Mouse (Mus musculus) limb, embryonic 15.5 days (tissue): ENCODE measurements around the gene Dgcr6. TPM values are rescaled to one million over a fixed set of nuclear protein-coding genes. Genes with fewer than 3 reads are reported as not detected.
A peak's percentile ranks its signal among the peaks of the same experiment; 100 is the strongest.
"Not testable (repeated sequence)": the region's sequence is repeated elsewhere in the genome, so short reads cannot be mapped to it uniquely, and the experiment has no call there.

Experiments
- ATAC-seq: fragments of 200-750 bp; cut with Nextera tagmentation; 2 replicates; pipeline ENCODE4 v1.8.0; 2017; ENCODE audit warnings: low read depth, moderate TSS enrichment; ENCODE audit not compliant: insufficient number of reproducible peaks, low FRiP score, low TSS enrichment
- H3K27ac ChIP-seq: fragments of 300-500 bp; sonication (generic); 2 replicates; pipeline ENCODE4 v1.5.1; 2015; ENCODE audit warnings: moderate library complexity, mild to moderate bottlenecking, inconsistent platforms
- H3K27me3 ChIP-seq: fragments of 300-500 bp; sonication (generic); 2 replicates; pipeline ENCODE4 v1.6.1; 2015; ENCODE audit warnings: inconsistent platforms
- H3K36me3 ChIP-seq: fragments of 300-500 bp; sonication (generic); 2 replicates; pipeline ENCODE4 v1.6.1; 2015; ENCODE audit warnings: inconsistent platforms
- H3K4me1 ChIP-seq: fragments of 300-500 bp; sonication (generic); 2 replicates; pipeline ENCODE4 v1.6.1; 2015; ENCODE audit warnings: inconsistent platforms
- H3K4me2 ChIP-seq: fragments of 300-500 bp; sonication (generic); 2 replicates; pipeline ENCODE4 v1.6.1; 2015; ENCODE audit warnings: mild to moderate bottlenecking, inconsistent platforms
- H3K4me3 ChIP-seq: fragments of 300-500 bp; sonication (generic); 2 replicates; pipeline ENCODE4 v1.5.1; 2015; ENCODE audit warnings: mild to moderate bottlenecking, inconsistent platforms
- H3K9ac ChIP-seq: fragments of 300-500 bp; sonication (generic); 2 replicates; pipeline ENCODE4 v1.6.1; 2015; ENCODE audit warnings: inconsistent platforms
- H3K9me3 ChIP-seq: fragments of 300-500 bp; sonication (generic); 2 replicates; pipeline ENCODE4 v1.6.1; 2016; ENCODE audit warnings: inconsistent platforms
- WGBS: fragments of 180-500 bp; shearing (Covaris S2); methylation state at CpG from one replicate; pipeline ENCODE4 v1.1.7; 2015; 5-methylcytosine and 5-hydroxymethylcytosine counted together
- polyA plus RNA-seq: library from polyadenylated mRNA; unstranded; fragments of >200 nt; fragmentation: Nextera tagmentation; extraction: Ambion mirVana; gene quantifications from 2 replicates; pipeline ENCODE4 v1.2.1, GENCODE M21; 2015

The Dgcr6 gene
- 108 and 114 TPM in 2 replicates for polyA plus RNA-seq

DNA sequence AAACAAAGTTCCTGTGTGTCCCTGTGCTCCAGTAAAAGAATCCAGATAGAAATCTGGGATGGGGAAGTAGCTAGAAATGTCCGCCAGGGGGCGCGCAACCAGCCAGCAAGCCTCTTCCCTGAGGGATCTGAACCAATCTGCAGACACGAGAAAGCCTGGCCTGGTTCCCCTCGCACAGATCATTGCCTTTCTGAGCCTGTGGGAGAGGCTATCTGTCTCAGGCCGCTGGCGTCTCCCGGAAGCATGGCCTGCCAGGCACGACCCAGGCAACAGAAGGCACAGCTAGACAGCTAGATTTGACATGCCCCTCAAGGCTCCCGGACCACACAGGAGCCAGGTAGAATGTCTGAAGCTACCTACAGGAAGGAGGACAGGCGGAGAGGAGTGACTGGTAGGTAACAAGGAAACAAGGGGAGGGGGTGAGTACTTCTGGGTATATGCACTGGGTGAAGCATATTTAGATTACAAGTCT, at the start of gene Dgcr6:
TSS of gene Dgcr6 (plus strand) at position 130 of the 472 bp plus-strand sequence.
- WGBS = 12% methylated on average over 11 of the region's 11 CpGs
- Histone ChIP-seq H3K27ac (no peak within 1 kb of the TSS), H3K4me3 (0 out of 2 replicates have a peak within 1 kb of the TSS, but pooled peaks have one; percentile 7), H3K27me3 (0 out of 2 replicates have a peak, but pooled peaks cover 9% of the 10 kb centered on the region), H3K4me2 (peak within 1 kb of the TSS; percentile 8; the same call in 1 of the 2 replicates), H3K4me1 (peaks cover 2% of the 10 kb centered on the region; the same call in 1 of the 2 replicates), H3K9ac (no peak within 1 kb of the TSS), H3K9me3 (no peaks in the 10 kb centered on the region), H3K36me3 (no peaks in the 10 kb centered on the region)
- 0 out of 2 replicates have a peak, but pooled peaks have one; percentile 44 for ATAC-seq

DNA sequence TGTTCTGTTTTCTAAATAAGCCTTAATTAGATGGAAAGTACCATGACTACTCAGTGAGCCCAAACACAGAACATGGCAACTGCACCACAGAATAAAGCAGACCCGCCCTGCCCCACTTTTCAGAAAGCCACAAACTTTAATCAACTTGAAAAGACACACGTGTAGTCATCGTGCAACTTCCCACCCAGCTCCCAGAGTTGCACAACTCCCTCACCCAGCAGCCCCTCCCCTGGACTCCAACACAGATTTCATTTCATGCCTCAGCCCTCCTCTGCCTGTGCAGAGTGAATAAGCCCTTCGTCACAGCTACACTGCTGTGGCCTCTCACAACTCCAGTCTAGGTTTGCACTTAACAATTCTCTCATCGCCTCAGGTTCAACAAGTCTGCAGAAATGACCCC, 48.1 kb upstream of the Dgcr6 start:
- Histone ChIP-seq H3K9me3 (no peaks in the 10 kb centered on the region), H3K4me2 (no peak overlapping the region), H3K4me3 (no peak overlapping the region), H3K27ac (no peak overlapping the region), H3K36me3 (no peaks in the 10 kb centered on the region), H3K27me3 (no peaks in the 10 kb centered on the region), H3K4me1 (no peaks in the 10 kb centered on the region), H3K9ac (no peak overlapping the region)
- WGBS = 71% methylated on average over 5 of the region's 5 CpGs
- ATAC-seq = no peak

DNA sequence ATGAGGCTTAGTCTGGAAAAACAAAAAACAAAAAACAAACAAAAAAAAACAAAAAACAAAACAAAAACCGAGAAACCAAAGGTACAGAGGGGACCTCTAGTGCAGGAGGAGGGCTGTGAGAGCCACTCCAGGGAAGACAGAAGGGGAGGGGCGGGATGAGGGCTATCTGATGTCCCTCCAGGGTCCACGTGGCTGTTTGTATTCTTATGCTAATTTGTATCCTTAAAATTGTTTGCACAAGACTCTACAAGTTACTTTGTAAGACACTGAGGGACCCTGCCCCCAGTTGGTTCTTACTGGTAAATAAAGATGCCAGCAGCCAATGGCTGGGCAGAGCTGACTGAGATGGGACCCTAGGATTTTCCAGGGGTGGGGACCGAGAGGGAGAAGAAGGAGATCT, 45.6 kb upstream of the Dgcr6 start:
- Histone ChIP-seq H3K4me1 (no peaks in the 10 kb centered on the region), H3K36me3 (no peaks in the 10 kb centered on the region), H3K4me3 (no peak overlapping the region), H3K4me2 (no peak overlapping the region), H3K9me3 (no peaks in the 10 kb centered on the region), H3K27me3 (no peaks in the 10 kb centered on the region), H3K27ac (no peak overlapping the region), H3K9ac (no peak overlapping the region)
- ATAC-seq = no peak
- WGBS = 46% methylated on average over 4 of the region's 4 CpGs

DNA sequence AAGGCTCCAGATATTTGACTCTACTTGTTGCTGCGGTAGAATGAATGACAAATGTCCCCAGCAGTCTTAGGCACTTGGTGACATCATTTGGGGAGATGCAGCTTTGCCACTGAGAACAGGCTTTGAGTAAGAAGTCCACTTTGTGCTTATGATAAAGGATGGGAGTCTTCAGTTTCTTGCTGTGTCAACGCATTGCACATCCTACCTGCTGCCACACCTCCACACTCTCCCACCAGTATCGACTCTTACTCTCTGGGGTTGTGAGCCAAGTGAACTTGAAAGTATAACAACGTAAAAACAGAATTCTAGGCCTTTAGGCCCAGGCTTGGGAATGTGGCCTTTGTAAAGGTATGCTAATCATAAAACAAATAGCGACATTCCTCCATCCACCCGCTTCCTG, 41.6 kb upstream of the Dgcr6 start:
- Histone ChIP-seq H3K9me3 (no peaks in the 10 kb centered on the region), H3K27me3 (no peaks in the 10 kb centered on the region), H3K27ac (no peak overlapping the region), H3K4me1 (no peaks in the 10 kb centered on the region), H3K4me3 (no peak overlapping the region), H3K36me3 (no peaks in the 10 kb centered on the region), H3K9ac (no peak overlapping the region), H3K4me2 (no peak overlapping the region)
- 71% methylated on average over 6 of the region's 6 CpGs for WGBS
- no peak for ATAC-seq

DNA sequence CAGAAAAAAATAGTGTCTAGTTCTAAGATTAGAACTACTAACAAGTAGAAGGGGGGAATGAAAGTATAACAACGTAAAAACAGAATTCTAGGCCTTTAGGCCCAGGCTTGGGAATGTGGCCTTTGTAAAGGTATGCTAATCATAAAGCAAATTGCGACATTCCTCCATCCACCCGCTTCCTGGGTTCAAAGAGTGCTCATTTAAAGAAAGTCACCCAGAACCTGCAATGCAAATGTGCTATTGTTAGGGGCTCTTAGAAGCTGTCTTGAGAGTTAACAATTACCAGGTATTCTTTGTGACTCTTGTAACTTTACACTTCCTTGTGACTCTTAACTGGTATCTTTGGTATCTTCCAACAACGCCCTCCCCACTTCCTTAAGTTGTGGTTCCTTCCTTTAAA, 36.2 kb upstream of the Dgcr6 start:
- not testable (repeated sequence) for ATAC-seq, H3K9ac ChIP-seq, H3K4me2 ChIP-seq, H3K27ac ChIP-seq, H3K27me3 ChIP-seq, H3K4me1 ChIP-seq, H3K36me3 ChIP-seq, H3K4me3 ChIP-seq, H3K9me3 ChIP-seq
- WGBS = 55% methylated on average over 4 of the region's 4 CpGs

DNA sequence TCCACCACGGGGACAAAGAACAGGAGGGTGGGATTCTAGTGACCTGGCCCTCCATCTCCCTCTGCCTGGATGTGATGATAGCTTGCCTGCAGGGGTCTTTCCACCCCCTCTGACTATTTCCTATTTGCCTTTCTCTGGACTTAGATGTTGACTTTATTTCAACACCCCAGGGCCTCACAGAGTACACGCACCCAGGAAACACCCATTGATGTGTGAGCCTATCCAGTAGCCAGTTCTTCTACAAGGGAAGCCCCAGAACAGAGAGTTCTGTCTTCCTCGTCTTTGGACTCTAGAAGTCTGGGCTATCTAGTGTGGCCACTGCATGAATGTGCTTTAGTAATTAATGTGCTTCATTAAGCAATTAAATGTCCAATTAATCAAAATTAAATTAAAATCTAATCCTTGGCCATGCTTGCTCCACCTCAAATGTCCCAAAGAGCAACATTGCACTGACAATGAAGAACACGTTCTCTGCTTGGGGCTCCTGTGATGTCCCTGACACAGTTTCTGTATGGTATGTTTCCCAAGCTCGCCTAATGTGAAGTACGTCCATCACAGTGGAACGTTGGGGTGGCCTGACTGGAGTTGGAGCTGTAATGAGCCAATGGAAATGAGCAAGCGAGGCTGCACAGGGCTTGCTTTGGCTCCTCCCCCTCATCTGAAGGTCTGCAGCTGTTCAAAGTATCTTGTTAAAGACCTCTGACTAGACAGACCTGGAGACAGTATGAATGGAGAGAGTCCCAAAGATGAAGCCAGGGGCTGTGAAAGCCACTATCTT, 29.7 kb upstream of the Dgcr6 start:
- Histone ChIP-seq H3K4me3 (no peak overlapping the region), H3K9me3 (no peaks in the 10 kb centered on the region), H3K36me3 (no peaks in the 10 kb centered on the region), H3K27me3 (no peaks in the 10 kb centered on the region), H3K4me2 (no peak overlapping the region), H3K27ac (no peak overlapping the region), H3K9ac (no peak overlapping the region), H3K4me1 (no peaks in the 10 kb centered on the region)
- 64% methylated on average over 8 of the region's 8 CpGs for WGBS
- ATAC-seq = no peak

DNA sequence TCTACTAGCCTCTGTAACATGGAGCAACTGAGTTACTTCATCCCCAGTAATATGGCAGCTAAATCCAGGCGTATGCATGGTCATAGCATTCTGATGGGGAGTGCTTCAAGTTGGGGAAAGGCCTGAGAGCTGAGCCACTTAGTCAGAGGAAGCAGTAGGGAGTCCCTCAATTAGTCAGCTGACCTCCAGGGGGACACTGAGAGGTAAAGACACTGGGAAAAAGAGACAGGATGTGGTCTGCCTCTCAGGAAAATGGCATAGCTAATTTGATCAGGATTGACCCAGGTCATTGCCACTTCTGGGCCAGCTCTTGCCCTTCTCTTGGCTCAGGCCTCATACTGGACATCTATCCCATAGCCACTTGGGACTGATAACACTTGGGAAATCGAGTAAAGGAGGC, 25.3 kb upstream of the Dgcr6 start:
- WGBS = 71% methylated on average over 2 of the region's 2 CpGs
- H3K27me3 ChIP-seq = no peaks in the 10 kb centered on the region
- ATAC-seq = no peak
- H3K4me2 ChIP-seq = no peak overlapping the region
- no peak overlapping the region for H3K9ac ChIP-seq
- H3K4me1 ChIP-seq = no peaks in the 10 kb centered on the region
- H3K4me3 ChIP-seq = no peak overlapping the region
- H3K9me3 ChIP-seq = no peaks in the 10 kb centered on the region
- no peaks in the 10 kb centered on the region for H3K36me3 ChIP-seq
- H3K27ac ChIP-seq = no peak overlapping the region

DNA sequence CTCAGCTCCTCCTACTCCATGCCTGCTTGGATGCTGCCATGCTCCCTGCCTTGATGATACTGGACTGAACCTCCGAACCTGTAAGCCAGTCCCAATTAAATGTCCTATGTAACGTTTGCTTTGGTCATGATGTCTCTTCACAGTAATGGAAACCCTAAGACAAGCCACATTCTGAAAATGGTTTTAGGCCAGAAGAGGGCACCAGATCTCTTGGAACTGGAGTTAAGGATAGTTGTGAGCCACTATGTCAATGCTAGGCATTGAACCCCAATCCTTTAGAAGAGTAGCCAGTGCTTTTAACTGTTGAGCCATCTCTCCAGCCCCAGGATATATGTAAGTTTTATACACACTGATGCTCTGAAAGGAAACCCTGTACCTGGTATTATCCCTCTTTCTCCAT, 20.9 kb upstream of the Dgcr6 start:
- 0 out of 2 replicates have a peak, but pooled peaks cover 3% of the 10 kb centered on the region for H3K4me1 ChIP-seq
- H3K4me3 ChIP-seq = no peak overlapping the region
- no peaks in the 10 kb centered on the region for H3K27me3 ChIP-seq
- WGBS = 45% methylated on average over 2 of the region's 2 CpGs
- no peak overlapping the region for H3K27ac ChIP-seq
- H3K9me3 ChIP-seq = no peaks in the 10 kb centered on the region
- no peak overlapping the region for H3K9ac ChIP-seq
- H3K36me3 ChIP-seq = no peaks in the 10 kb centered on the region
- no peak for ATAC-seq
- no peak overlapping the region for H3K4me2 ChIP-seq

DNA sequence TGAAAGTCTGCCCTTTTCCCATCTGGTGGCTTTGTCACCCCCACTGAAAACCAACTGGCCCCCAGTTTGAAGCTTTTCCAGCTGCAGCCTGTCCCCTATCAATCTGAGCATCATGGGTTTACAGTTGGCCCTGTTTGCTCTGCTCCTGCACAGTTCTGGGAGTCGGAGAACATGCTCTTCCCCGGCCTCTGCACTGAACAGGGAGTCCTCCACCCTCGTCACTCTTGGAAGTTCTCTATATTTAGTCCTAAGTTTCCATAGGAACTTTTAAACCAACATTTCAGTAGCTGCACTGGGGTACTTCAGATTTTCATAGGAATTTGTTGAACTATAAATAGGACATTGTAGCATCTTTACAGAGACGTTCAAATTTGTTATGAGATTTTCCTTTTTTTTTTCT, 19.4 kb upstream of the Dgcr6 start:
- ATAC-seq = no peak
- H3K9me3 ChIP-seq = no peaks in the 10 kb centered on the region
- 0 out of 2 replicates have a peak, but pooled peaks cover 3% of the 10 kb centered on the region for H3K4me1 ChIP-seq
- no peak overlapping the region for H3K4me2 ChIP-seq
- 73% methylated on average over 4 of the region's 4 CpGs for WGBS
- H3K4me3 ChIP-seq = no peak overlapping the region
- peaks cover 6% of the 10 kb centered on the region; the same call in 1 of the 2 replicates for H3K27me3 ChIP-seq
- no peak overlapping the region for H3K27ac ChIP-seq
- H3K9ac ChIP-seq = no peak overlapping the region
- H3K36me3 ChIP-seq = no peaks in the 10 kb centered on the region

DNA sequence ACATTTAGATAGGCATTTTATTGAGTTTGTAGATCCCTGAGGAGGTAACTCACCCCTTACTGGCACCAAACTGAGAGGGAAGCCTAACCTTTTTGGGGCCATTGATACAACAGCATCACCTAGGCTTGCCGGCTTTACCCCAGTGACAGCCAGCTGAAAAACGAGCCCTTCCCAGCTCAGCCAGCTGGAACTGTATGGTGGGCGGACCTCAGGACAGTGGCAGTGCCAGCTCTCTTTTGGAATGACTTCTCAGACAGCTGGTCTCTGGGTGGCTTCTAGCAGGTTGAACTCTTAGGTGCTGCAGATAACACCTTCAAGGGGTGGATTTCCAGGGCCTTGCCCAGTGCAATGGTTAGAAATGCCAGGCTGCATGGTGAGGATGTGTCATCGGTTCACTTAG, 18.4 kb upstream of the Dgcr6 start:
- WGBS = 57% methylated on average over 4 of the region's 4 CpGs
- Histone ChIP-seq H3K27ac (no peak overlapping the region), H3K9me3 (no peaks in the 10 kb centered on the region), H3K4me1 (0 out of 2 replicates have a peak, but pooled peaks cover 3% of the 10 kb centered on the region), H3K4me2 (no peak overlapping the region), H3K36me3 (no peaks in the 10 kb centered on the region), H3K4me3 (no peak overlapping the region), H3K9ac (no peak overlapping the region), H3K27me3 (peaks cover 12% of the 10 kb centered on the region)
- no peak for ATAC-seq

DNA sequence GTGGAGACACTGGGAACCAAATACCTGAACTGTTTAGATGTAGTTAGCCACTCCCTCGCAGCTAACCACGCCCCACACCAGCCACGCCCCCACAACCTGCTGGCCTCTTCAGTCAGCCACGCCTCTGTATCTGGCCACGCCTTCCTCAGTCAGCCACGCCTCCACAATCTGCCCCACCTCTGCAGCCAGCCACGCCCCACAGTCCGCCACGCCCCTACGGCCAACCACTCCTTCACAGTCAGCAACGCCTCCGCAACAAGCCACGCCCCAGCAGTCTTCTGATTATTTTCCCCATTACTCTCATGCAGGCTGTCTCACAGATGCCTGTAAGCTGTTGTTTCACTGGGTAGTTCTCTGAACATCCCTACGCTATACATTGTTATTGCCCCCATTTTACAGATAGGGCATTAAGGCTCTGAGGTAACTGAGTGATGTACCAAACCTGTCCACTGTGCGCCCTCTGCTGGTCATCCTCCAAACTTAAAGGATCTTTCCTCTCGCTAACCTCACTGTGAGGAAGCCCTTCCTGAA, 16.2 kb upstream of the Dgcr6 start:
- H3K4me1 ChIP-seq = 0 out of 2 replicates have a peak, but pooled peaks cover 3% of the 10 kb centered on the region
- 20% methylated on average over 16 of the region's 16 CpGs for WGBS
- no peaks in the 10 kb centered on the region for H3K9me3 ChIP-seq
- H3K4me3 ChIP-seq = no peak overlapping the region
- ATAC-seq = 0 out of 2 replicates have a peak, but pooled peaks have one; percentile 61
- no peak overlapping the region for H3K9ac ChIP-seq
- no peak overlapping the region for H3K4me2 ChIP-seq
- H3K36me3 ChIP-seq = no peaks in the 10 kb centered on the region
- peaks cover 15% of the 10 kb centered on the region for H3K27me3 ChIP-seq
- H3K27ac ChIP-seq = no peak overlapping the region

DNA sequence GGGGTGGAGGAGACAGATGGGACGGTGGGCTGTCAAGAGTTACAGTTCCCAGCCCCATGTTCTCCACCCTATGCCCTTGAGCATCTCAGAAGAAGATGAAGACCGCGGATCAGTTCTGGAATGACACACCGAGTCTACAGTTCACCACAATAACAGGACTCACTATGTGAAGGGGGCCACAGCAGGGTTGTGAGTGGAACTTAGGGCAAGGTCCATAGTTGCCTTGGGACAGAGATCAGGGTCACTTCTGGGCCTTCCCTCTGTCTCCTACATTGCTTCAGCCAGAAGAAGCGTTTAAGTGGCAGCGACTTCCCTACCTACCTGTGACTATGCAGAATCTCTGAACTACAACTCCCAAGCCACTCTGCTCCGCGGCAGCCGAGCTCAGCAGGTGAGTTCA, 15.6 kb upstream of the Dgcr6 start:
- no peaks in the 10 kb centered on the region for H3K9me3 ChIP-seq
- H3K9ac ChIP-seq = no peak overlapping the region
- no peak overlapping the region for H3K4me2 ChIP-seq
- 0 out of 2 replicates have a peak, but pooled peaks cover 3% of the 10 kb centered on the region for H3K4me1 ChIP-seq
- WGBS = 49% methylated on average over 9 of the region's 9 CpGs
- no peak overlapping the region for H3K27ac ChIP-seq
- H3K36me3 ChIP-seq = no peaks in the 10 kb centered on the region
- no peak overlapping the region for H3K4me3 ChIP-seq
- 0 out of 2 replicates have a peak, but pooled peaks have one; percentile 35 for ATAC-seq
- H3K27me3 ChIP-seq = peaks cover 15% of the 10 kb centered on the region
